Mouse (Mus musculus) ES-Bruce4 (cell line): ENCODE measurements at regions not wholly inside any gene's neighbourhood (a gene's known extent, or its start where the extent isn't known, plus 50 kb on each side); places are given as distances from the start of the nearest gene placed in this dataset.

Experiments used
- H3K27ac ChIP-seq: 2 replicates; pipeline ENCODE4 v1.5.1; 2012; ENCODE audit warnings: low read length, inconsistent platforms; ENCODE audit not compliant: insufficient read depth
- H3K27me3 ChIP-seq: 2 replicates; pipeline ENCODE4 v1.6.1; 2012; ENCODE audit warnings: mild to moderate bottlenecking, low read length, inconsistent platforms; ENCODE audit not compliant: control insufficient read depth, poor library complexity, insufficient read depth, severe bottlenecking
- H3K36me3 ChIP-seq: 2 replicates; pipeline ENCODE4 v1.6.1; 2012; ENCODE audit warnings: inconsistent platforms, mild to moderate bottlenecking, low read length, moderate library complexity; ENCODE audit not compliant: control insufficient read depth, poor library complexity, insufficient read depth, severe bottlenecking
- H3K4me1 ChIP-seq: one replicate; pipeline ENCODE4 v1.8.1; 2011; ENCODE audit warnings: low read length; ENCODE audit not compliant: control insufficient read depth, insufficient read depth
- H3K4me3 ChIP-seq: 2 replicates; pipeline ENCODE4 v1.5.1; 2011; ENCODE audit warnings: low read depth, mild to moderate bottlenecking, low read length
- H3K9ac ChIP-seq: 2 replicates; pipeline ENCODE4 v1.6.1; 2012; ENCODE audit warnings: low read depth, mild to moderate bottlenecking, inconsistent platforms; ENCODE audit not compliant: poor library complexity, severe bottlenecking
- H3K9me3 ChIP-seq: replicated peaks from 2 replicates; pipeline ENCODE4 v1.6.1; 2012; ENCODE audit warnings: mild to moderate bottlenecking, low read length, inconsistent platforms; ENCODE audit not compliant: control insufficient read depth, poor library complexity, insufficient read depth, severe bottlenecking
- CTCF ChIP-seq: IDR thresholded peaks from one replicate; pipeline ENCODE4 v1.8.1; 2011; ENCODE audit warnings: low read depth, low read length
- EP300 ChIP-seq: IDR thresholded peaks from 2 replicates; pipeline ENCODE4 v1.6.1; 2011; ENCODE audit warnings: low read depth, low read length; ENCODE audit not compliant: insufficient read depth
- POLR2A ChIP-seq: IDR thresholded peaks from one replicate; pipeline ENCODE4 v1.8.1; 2011; ENCODE audit warnings: low read length; ENCODE audit not compliant: insufficient read depth

- Histone ChIP-seq H3K9ac (no peak overlapping the region), H3K36me3 (no peaks in the 10 kb centered on the region), H3K27me3 (no peaks in the 10 kb centered on the region), H3K4me3 (no peak overlapping the region), H3K9me3 (no peaks in the 10 kb centered on the region), H3K27ac (no peak overlapping the region), H3K4me1 (no peaks in the 10 kb centered on the region)
- no peak for TF ChIP-seq EP300
- TF ChIP-seq POLR2A = no peak
- TF ChIP-seq CTCF = no peak
Measured at GRCm38 (mm10) chr11:64186590-64186989, 107.3 kb upstream of the Cox10 start.

DNA sequence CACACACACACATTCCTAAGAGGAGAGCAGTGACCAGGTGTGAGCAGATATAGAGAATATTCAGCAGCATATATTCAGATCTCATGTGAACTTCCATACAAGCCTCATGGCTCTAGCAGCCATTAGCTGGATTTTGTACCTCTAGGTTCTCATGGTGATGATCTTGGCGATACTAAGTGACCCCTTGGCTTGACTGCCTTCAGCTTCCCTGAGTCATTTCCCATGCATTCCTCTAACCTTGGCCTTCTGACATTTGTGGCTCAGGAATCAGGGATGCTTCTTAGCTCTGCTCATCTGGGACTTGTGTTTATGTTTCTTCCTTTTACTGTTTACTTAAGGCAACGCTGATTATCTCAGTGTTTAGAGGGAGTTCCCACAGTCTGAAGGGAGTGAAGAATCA lies 100.8 kb upstream of the Cox10 start:
- no peak for TF ChIP-seq POLR2A
- no peak for TF ChIP-seq EP300
- no peak for TF ChIP-seq CTCF
- Histone ChIP-seq H3K4me3 (no peak overlapping the region), H3K9me3 (no peaks in the 10 kb centered on the region)

GRCm38 (mm10) chr11:64173421-64174062 lies 94.3 kb upstream of the Cox10 start:
- Histone ChIP-seq H3K36me3 (no peaks in the 10 kb centered on the region), H3K4me1 (no peaks in the 10 kb centered on the region), H3K9me3 (no peaks in the 10 kb centered on the region), H3K27me3 (no peaks in the 10 kb centered on the region), H3K4me3 (no peak overlapping the region), H3K27ac (no peak overlapping the region), H3K9ac (no peak overlapping the region)
- TF ChIP-seq POLR2A (no peak), EP300 (no peak)

More for the DNA sequence above, 100.8 kb upstream of the Cox10 start:
- no peak overlapping the region for H3K9ac ChIP-seq
- no peaks in the 10 kb centered on the region for H3K36me3 ChIP-seq
- H3K27ac ChIP-seq = no peak overlapping the region
- no peaks in the 10 kb centered on the region for H3K27me3 ChIP-seq
- H3K4me1 ChIP-seq = no peaks in the 10 kb centered on the region

GRCm38 (mm10) chr11:64172926-64173325 lies 93.7 kb upstream of the Cox10 start:
- no peaks in the 10 kb centered on the region for H3K36me3 ChIP-seq
- no peak overlapping the region for H3K27ac ChIP-seq
- no peak overlapping the region for H3K9ac ChIP-seq
- H3K4me3 ChIP-seq = no peak overlapping the region
- no peaks in the 10 kb centered on the region for H3K4me1 ChIP-seq
- TF ChIP-seq POLR2A (no peak), CTCF (no peak), EP300 (no peak)
- H3K9me3 ChIP-seq = no peaks in the 10 kb centered on the region
- no peaks in the 10 kb centered on the region for H3K27me3 ChIP-seq

DNA sequence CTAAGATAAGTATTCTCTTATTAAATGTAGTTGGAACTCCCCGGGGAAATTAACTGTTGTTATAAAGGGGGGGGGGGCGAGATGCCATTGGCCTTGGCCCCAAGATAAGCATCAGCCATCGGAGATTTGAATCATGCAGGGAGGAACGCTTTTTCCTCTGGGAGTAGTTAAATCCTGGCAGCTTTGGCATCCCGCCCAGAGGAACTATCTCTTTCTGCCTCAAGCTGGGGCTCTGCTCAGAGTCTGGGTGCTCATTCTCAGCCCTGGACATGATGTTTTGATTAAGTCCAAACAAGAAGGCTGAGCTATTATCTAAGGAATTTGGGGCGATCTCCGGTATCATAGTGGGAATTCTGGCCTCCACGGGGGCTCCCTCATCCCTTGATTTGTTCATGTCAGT lies 89.4 kb upstream of the Cox10 start:
- H3K27ac ChIP-seq = no peak overlapping the region
- no peaks in the 10 kb centered on the region for H3K9me3 ChIP-seq
- TF ChIP-seq POLR2A (no peak), CTCF (no peak), EP300 (no peak)
- no peak overlapping the region for H3K4me3 ChIP-seq
- no peaks in the 10 kb centered on the region for H3K4me1 ChIP-seq
- no peaks in the 10 kb centered on the region for H3K36me3 ChIP-seq
- no peak overlapping the region for H3K9ac ChIP-seq
- H3K27me3 ChIP-seq = no peaks in the 10 kb centered on the region

DNA sequence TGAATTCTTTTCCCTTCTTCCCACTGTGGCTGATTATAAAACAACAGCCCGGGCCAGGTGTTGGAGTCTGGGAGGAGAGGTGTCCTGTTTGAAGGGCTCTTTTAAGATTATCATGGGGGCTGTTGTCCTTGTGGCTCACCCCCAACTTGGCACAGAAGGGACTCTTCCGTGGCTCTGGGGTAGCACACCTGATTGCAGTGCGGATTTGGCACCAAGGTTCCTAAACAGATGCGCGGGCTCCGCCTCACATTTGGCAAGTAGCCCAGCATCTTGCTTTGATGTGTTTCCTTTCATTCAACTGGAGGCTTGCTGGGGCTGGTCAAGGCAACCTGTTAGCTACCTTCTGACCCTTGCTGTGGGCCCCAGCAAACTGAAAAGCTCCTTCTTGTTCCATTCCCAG lies 85.5 kb upstream of the Cox10 start:
- no peaks in the 10 kb centered on the region for H3K27me3 ChIP-seq
- no peak overlapping the region for H3K9ac ChIP-seq
- H3K4me3 ChIP-seq = no peak overlapping the region
- no peak overlapping the region for H3K27ac ChIP-seq
- no peaks in the 10 kb centered on the region for H3K9me3 ChIP-seq
- TF ChIP-seq CTCF (no peak), EP300 (no peak), POLR2A (no peak)
- no peaks in the 10 kb centered on the region for H3K36me3 ChIP-seq
- no peaks in the 10 kb centered on the region for H3K4me1 ChIP-seq
